Mouse (Mus musculus) G1E (cell line): ENCODE measurements around the gene Ccdc124.
"Not testable (repeated sequence)": the region's sequence is repeated elsewhere in the genome, so short reads cannot be mapped to it uniquely, and the experiment has no call there.

ENCODE experiments used
- CTCF ChIP-seq: IDR thresholded peaks from 2 replicates; pipeline ENCODE4 v1.5.1; 2012; ENCODE audit warnings: low read depth, low read length, inconsistent platforms, mixed read lengths
- GATA1 ChIP-seq: IDR thresholded peaks from 2 replicates; pipeline ENCODE4 v1.6.1; 2012; ENCODE audit warnings: borderline replicate concordance, low read length, inconsistent platforms, mixed read lengths

- not testable (repeated sequence) for TF ChIP-seq CTCF, GATA1
Measured at GRCm38 (mm10) chr8:70822594-70822993, 51.1 kb downstream of the Ccdc124 start.
